Mouse (Mus musculus) lung, postnatal 4 days (tissue): ENCODE measurements around the gene Chst12.

ENCODE experiments used
- DNase-seq, 2 experiments: peaks; one replicate each; pipeline ENCODE4 v3.0.0; 2021

The Chst12 gene

DNA sequence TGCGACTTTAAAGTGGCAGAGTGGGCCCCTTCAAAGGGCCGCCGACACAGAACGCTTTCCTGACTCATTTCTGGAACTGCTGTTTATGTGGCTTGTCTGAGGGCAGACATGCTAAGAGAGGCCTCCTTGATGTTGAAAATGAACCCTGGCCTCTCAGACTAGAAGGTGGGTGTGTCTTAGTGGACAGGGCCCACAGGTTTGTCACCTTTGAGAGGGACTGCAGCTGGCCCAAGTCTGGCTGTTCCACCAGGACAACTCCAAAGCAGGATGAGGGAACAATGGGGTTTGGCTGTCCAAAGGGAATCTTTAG, 12.5 kb downstream of the Chst12 start:
- DNase-seq, result no peak

DNA sequence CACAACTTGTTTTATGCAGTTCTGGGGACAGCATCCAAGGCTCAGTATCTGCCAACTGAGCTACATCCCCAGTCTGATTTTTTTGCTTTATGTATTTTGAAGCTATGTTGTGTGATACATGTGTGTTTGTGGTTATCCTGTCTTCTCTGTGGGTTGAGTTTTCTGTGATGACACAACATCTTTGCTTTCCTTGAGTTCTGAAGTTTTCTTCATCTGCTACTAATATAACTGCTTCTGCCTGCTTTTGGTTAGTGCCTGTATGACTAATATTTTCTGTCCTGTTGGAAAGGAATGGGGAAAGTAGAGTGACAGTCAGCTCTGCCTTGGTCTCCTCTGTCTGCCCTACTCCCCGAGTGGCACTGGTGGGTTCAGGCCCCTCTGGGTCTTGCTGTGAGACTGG, 15.8 kb downstream of the Chst12 start:
- DNase-seq, result no peak

DNA sequence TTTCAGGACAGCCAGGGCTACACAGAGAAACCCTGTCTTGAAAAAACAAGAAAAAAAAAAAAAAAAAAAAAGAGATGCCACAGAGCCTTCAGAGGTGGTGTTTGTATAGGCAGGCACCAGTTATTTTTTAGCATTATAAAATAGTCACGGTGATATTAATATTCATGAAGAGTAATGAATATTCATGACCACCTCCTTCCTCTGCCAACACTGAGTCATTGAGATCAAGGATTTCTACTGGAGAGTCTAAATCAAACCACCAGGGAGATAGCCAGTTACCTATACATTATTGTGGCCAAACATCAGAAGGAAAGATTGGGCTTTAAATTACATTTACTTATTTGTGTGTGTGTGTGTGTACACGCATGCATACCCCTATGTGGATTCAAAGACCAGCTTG, 21.4 kb downstream of the Chst12 start:
- DNase-seq, result no peak

DNA sequence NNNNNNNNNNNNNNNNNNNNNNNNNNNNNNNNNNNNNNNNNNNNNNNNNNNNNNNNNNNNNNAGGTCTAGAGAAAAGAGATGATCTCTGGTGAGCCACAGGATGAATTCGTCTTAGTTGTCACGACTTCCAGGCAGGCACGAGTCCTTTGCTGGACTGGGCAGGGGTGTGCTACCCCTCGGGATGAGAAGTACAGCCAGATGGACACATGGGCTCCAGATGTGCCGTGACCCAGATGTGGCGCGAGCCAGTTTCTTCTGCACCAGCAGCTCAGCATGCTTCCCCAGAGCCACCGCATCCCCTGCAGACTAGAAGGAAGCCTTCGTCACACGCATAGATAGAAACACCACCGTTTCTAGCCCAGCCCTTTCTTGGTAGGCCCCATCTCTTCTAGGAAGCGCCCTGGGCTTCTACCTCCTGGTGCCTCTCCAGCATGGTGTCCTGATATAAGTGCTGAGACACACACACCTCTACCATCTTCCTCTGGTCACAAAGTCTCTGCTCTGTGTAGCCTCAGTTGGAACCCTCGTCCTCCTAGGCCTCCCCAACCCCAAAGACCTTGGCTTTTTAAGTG, 32.8 kb downstream of the Chst12 start:
- DNase-seq, result no peak

DNA sequence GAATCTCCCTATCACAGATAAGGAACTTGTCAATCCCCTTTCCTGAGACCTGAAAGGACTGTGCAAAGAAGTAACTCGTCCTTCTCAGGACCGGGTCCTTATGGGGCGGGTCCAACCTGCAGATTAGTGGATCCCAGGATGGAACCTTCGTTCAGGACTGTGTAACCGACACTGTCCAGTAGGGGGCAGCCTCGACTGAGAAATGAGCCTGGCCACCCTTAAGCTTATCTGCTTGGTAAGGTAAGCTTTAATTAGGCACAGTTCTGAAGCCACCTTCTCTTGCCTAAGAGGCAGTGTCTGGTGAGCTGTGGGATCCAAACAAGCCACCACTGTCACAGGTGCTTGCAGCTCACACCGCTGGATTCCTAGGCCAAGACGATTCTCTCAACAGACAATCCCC, 34.8 kb downstream of the Chst12 start:
- peak; percentile 71 to 87 for DNase-seq

DNA sequence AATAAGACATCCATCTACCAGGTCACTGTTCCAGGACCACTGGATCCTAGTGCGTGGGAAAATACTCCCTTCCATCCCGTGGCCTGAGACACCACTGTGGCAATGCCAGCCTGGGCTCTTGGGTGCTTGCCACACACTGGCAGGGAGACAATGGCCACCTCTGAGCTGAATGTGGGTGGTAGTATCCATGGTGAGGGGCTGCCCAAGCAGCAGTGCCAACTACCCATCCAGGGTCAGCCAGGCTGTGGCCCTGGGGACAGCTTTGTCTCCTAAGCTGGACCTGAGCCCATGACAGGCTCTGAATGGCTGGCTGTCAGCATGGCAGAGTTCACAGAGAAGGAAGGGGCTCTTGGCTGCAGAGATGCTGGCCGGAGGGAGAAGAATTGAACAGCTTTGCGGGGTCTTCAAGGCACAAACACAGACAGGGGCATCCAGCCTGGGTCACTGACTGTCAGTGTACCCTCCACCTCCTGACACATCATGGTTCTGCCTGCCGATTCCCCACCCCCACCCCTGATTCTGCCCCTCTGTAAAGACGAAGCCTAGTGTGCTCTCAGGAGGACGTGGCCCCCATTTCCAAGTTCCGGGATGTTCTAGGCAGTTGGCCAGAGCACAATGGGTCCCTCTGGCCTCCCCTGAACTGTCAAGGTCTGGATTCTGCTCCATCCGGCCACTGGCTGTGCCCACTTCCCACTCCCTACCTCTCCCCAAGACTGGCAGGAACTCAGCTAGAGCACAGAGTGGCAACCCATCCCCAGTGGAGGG, 37.6 kb downstream of the Chst12 start:
- DNase-seq, result peak; percentile 32 to 58

DNA sequence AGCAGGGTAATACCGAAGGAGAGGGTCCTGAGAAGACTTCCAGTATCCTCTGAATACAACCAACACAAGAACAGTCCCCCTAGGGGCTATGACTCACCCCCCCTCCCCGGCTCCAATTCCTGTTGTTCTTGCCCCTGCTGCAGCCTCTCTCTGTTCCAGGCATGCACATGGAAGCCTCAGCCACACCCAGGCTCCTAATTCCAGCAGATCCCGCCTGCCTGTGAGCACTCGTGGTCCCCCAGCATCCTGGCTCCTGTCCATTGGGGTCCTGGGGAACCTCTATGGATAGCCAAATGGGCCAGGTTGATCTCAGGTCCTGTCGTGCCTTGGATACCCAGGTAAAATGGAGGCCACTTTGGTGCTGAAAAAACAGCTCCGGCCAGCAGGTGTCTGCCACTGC, 40.3 kb downstream of the Chst12 start:
- no peak for DNase-seq

DNA sequence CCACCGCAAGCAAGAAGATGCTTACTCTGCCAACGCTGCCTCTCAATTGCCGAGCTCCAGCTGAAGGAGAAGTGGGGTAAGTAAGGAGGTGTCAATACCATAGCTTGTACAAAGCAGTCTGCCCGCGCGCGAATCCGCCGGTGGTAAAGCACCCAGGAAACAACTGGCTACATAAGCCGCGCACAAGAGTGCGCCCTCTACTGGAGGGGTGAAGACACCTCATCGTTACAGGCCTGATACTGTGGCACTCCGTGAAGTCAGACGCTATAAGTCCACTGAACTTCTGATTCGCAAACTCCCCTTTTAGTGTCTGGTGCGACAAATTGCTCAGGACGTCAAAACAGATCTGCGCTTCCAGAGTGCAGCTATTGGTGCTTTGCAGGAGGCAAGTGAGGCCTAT, 41.0 kb downstream of the Chst12 start:
- no peak for DNase-seq

DNA sequence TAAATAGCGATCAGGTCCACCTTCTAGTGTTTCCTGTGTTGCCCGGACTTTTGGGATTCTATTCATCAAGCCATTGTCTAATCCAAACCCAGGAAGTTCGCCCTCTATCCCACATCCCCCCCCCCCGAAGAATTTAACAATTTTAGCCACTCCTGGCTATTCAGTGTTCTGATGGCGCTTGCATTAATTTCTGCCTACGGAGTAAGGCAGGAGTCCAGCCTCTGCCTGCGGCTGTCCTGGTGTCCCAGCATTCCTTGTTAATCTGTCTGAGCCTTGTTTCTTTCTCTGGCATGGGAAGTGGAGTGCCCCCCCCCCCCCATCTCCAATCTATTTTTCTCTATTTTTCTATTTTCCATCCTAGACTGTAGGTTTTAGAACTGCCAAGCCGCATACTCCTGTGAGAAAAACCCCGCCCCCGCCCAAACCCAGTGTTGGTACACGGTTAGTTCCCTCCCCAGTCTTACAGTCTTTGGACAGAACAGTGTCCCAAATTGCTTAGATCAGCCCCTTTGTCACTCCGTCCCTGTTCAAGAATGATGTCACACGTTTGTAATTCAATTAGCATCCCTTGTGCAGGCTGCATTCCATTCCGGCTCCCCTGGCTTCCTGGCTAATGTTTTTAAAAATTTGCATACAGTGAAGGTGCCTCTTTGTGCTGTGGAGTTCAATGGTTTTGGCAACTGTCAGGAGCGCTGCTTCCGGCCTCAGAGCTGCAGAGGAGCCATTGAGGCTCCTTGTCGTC, 44.1 kb downstream of the Chst12 start:
- DNase-seq, result no peak

DNA sequence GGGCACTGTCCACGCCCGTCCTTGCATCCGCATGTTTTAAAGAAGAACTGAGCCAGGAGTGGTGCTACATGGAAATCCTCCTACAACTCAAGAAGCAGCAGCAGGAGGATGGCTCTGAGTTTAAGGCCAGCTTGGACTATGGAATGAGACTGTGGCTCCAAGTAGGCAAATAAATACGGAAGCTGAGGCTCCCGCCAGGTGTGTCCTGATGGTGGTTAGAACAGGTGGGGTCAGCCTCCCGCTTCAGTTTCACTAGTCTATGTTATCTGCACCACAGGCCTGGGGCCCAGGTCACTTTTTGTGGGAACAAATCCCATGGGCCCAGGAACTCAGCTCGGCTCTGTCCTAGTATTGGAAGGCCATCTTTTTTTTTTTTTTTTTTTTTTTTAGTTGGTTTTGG, 48.4 kb downstream of the Chst12 start:
- DNase-seq, result no peak

DNA sequence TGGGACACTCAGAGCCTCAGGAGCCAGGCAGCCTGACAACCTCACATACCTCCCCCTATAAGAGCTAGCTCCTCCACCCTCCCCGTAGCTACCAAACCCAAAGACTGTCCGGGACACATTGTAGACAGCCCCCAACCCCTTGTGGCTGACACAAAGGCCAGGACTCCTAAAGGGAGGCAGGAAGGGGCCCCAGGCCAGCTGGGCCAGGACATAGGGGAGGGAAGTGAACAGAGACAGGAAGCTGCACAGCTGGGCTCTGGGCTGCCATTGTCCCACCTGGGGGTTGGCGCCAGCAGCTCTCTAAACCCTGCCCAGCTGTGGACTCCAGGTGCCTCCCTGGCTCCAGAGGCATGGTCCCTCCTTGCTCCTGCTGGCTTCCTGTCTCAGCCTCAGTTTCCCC, 51.5 kb downstream of the Chst12 start:
- no peak for DNase-seq

DNA sequence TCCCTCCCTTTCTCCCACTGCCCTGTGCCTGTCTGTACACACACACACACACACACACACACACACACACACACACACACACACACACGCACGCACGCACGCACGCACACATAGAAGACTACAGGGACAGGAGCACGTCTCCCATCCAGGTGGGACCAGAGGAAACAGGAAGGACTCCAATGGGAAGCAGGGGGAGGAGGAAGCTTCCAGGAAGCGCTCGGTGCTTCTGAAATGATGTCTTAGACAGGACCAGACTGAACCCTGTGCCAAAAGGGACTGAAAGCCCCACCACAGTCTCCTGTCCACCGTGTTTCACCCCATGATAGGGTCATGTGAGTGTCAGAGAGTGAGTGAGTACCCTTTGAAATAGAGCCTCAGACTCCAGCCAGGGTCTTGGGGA, 57.3 kb downstream of the Chst12 start:
- no peak for DNase-seq

DNA sequence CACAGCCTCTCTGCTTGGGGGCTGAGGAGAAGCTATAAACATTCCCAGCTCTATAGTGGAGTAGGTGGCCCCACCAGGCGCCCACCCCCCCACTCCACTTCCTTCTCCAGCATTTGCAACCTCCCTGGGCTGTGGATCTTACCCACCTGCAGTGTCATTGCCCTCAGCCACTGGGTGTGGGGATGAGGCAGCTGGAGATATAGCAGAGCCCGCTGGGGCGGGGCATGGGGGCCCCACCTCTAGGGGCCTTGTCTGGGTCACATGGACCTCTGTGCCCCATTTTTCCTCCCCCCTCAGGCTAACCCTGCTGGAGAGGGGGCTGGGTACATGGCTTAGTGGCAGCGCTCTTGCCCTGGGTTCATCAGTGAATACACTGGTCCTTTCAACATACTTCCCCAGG, 59.5 kb downstream of the Chst12 start, which contains the start of gene Grifin:
TSS of gene Grifin (minus strand) at position 176 of the 400 bp plus-strand sequence.
- peak in 1 of 2 experiments; percentile 21 for DNase-seq

DNA sequence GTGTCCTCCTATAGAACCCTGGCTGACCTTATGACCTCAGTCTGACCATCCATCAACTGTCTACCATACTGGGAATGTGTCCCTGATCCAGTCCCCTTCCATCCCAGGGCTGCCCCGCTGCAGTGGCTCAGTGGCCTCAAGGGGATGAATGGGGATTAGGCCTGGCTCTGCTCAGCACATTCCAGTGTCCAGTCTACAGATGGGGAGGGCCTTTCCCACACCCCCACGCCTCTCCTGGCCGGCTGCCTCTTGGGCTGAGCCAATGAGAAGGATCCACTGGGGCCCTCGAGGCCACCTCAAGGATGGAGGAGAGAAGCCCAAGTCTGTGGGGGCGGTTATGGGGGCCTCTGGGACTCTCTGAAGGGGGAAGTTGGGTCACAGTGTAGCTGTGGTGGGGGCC, 60.1 kb downstream of the Chst12 start:
- DNase-seq, result peak in 1 of 2 experiments; percentile 48

DNA sequence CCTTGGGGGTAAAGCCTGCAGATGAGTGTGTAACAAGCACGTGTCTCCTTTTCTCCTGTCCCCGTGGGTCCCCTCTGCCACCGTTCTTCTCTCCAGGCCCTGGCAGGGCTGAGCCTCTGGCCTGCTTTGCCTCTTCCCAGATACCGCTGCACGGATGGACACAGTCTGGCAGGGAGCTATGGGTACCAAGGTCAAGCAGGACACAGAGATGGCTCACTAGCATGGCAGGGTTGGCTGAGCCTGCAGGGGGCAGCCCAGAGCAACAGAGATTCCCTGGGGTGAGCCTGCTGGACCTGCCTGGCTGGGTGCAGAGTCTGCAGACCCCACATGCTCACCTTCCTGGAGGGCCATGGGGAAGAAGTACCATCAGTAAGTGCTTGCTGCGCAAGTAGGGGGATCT, 60.5 kb downstream of the Chst12 start:
- peak; percentile 55 to 72 for DNase-seq

DNA sequence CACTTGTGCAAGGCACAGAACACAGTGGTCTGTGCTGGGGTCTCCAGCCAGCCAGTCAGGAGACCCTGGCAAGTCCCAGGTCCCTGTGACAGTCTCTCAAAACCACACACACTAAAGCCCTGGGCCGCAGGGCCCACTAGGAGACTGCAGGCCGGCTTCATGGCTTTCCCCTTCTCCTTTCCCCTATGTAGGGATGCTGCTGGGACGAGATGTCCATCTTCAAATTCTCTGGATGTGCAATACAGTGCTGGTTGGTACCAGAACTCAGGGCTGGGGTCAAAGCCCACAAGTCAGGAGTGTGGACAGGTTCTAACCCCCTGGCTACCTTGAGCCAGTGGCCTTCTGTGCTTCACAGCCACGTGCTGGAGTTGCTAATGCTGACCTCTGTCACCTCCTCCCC, 60.9 kb downstream of the Chst12 start:
- DNase-seq, result peak in 1 of 2 experiments; percentile 19

DNA sequence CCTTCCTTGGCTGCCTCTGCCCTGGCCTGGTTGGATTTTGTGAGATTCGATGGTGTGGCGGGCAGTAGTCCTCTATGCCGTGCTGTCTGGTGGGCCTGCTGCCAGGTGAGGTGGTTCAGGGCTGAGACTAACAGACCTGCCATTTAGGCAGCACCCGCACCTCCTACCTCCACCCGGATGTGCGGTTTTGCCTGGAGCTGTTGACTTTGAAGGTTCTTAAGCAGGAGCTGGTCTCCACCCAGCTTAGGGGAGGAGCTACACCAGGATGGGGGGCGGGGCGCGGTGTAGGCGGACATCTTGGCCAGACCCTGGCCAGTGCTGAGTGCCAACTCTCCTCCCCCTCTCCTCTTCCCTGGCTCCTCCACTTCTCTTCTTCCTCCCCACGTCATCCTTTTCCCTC, 62.0 kb downstream of the Chst12 start:
- peak; percentile 84 for DNase-seq

DNA sequence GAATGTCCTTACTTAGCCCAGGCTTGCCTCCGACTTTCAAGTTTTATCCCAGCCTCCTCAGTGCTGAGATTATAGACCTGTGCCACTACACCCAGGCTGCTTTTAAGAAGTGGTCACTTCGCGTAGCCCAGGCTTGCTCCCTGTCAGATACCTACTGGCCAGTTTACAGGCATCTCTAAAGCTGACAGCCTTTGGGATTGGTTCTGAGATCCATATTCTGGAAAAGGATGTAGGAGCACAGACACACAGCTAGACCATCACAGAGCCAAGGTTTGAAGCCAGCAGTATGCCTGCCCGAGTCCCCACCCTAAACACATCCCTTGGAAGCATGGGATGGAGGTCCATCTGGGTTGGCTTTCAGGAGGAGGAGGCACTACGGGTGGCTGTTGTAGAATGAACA, 62.4 kb downstream of the Chst12 start:
- no peak for DNase-seq

DNA sequence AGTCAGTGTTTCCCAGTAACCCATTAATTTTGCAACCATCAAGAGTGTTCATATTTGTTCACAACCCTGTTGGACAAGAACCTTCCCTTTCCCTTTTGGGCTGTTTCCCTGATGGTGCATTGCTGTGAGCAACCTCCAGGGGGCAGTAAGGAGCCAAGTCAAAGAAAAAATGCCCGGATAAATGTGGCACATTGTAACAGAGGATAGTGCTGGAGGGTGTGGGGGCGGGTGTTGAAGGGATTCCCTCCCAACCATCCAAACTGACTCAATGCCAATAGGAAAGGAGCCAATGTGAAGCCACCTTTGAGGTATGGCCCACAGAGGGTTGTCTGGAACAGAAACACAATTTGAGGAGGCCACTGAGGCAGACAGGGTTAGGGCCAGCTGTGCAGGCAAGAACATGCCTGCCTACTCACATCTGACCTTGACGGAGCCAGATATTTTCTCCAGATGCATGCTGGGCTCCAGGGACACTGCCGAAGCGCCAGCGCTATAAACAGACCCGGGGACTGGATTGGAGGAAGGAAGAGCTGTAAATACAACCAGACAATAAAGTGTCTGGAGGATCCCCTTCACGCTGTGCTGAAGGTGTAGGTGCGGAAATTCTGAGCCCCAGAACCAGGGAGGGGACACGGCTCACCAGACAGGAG, 63.1 kb downstream of the Chst12 start:
- DNase-seq, result peak; percentile 60 to 83

DNA sequence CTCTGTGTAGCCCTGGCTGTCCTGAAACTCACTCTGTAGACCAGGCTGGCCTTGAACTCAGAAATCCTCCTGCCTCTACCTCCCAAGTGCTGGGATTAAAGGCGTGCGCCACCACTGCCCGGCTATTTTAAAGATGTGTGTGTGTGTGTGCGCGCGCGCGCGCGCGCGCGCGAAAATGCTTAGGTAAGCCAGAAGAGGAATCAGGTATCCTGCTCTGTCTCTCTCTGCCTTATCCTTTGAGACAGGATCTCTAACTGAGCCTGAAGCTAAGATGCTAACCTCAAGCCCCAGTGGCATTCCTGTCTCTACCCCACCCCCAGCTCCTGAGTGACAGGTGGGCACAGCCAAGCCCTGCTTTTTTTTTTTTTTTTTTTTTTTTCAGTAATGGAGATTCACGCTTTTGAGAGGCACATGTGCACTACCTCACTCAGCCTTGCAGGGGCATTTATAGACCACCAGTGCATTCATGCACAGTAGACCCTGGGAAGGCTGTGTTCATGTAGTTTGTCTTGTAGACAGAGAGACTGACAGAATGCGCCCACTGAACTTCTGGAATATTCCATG, 63.8 kb downstream of the Chst12 start:
- no peak for DNase-seq

DNA sequence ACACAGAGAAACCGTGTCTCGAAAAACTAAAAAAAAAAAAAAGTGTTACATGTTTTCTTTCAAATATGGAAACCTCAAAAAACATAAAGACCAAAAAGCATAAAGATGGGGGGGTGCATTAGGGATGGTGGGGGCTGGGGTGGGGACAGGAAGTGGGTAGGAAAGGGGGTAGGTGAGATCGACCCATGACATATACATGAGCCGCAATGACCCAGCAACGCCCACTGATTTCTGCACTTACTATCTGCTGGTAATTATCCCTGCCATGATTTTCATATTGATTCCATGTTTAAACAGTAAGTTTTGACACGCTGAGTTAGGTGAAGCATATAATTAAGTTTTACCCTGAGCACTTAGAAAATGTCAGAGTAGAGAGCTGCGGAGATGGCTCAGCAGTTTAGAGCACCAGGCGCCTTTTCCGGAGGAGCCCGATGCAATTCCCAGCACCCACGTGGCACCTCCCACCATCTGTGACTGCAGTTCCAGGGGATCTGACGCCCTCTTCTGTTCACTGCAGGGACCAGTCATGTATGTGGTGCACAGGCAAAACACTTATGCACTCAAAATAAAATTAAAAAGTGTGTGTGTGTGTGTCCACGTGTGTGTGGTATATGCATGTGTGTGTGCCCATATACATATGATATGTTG, 65.0 kb downstream of the Chst12 start:
- no peak for DNase-seq

DNA sequence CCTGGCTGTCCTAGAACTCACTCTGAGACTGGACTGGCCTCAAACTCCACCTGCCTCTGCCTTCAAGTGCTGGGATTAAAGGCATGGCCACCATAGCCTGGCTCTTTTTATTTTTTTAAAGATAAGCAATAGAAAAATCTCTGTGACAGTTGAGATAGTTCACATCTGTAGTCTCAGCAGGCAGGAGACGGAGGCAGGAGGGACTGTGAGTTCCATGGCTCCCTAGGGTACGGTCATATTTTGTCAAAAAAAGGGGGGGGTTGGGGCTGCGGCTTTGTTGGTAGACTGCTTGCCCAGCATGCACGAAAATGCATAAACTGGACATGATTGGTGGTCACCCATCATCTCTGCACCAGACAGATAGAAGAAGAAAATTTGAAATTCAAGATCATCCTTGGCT, 65.9 kb downstream of the Chst12 start:
- no peak for DNase-seq

DNA sequence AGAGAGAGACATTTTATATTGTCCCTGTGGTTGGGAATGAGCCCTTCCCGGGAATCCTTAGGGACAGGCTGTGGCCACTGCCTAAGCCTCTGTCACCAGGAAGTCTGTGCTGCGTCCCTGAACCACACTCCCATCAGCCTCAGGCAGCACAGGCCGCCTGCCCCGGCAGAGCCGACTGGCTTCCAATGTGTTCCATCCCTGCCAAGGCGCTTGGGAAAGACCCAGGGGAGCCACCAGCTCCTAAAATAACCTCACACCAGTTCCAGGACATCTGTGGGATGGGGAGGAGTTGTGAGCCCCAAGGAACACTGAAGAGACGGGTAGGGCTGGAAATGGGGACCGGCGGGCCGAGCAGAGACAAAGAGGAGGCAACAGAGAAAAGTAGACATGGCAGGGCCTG, 66.3 kb downstream of the Chst12 start:
- DNase-seq, result peak in 1 of 2 experiments; percentile 68
